Mouse (Mus musculus) kidney, postnatal 14 days (tissue): ENCODE data around the gene Mks1.

Experiments
- DNase-seq: peaks from one replicate; pipeline ENCODE4 v3.0.0; 2022; ENCODE audit warnings: mixed read lengths

Gene Mks1

GRCm38 (mm10) chr11:87879826-87880225 lies 26.8 kb downstream of the Mks1 start:
- DNase-seq = no peak

DNA sequence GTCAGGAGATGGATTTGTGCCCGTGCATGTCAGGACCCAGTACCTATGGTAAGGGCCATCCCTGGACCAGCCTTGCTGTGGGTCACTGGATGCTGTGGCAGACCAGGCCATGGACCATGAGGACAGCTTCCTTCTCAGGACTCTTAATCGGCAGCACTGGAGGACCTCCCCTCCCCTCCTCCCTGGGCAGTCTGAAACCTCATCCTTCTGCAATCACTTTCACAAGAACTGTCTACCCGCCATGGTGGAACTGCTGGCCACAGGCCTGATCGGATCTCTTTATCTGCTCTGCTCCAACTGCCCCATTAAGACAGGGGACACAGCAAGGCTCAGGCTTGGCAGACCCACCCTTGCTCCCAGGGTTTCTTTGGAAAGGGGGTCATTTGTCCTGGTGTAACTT lies 28.7 kb downstream of the Mks1 start:
- no peak for DNase-seq

DNA sequence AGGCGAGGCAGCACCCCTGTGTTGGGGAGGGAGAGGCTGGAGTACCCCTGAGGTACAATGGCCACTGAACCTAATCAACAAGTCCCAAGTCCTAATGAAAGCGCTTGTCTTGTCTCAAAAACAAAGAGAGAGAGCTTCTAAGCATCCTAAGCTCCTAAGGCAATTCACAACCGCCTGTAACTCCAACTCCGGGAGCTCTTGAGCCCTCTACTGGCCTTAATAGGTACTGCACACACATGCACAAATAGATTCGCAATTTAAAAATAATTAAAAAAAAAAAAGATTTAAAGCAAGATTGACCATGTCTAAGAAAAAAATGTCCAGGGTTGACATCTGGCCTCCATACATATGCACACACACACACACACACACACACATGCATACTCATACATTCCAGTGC lies 30.5 kb downstream of the Mks1 start:
- DNase-seq = no peak

DNA sequence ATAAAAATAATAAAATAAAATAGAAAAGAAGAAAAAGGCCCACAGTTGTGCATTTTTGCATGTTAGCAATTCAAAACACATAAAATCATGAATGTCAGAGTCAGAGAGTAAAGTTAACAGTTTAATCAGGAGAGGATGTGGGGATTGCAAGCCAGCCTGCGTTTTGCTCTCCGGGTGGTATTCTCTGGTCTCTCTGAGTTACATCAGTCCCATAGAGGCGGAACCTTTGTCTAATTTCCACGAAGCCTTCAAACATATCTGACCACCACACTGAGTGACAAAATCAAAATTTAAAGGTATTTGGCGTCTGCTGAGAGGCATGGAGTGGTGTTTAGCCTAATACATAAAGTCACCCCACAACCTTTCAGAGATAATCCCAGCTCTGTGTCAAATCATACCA lies 31.8 kb downstream of the Mks1 start:
- no peak for DNase-seq

GRCm38 (mm10) chr11:87892168-87892567 lies 39.2 kb downstream of the Mks1 start, which contains the start of gene Olfr462:
Gene Olfr462 (minus strand): TSS chr11:87892268.
- no peak for DNase-seq

- DNase-seq = no peak
Observed at GRCm38 (mm10) chr11:87897287-87897686, 44.3 kb downstream of the Mks1 start, which contains the start of gene Olfr463. Gene Olfr463 (minus strand): TSS chr11:87897387.

DNA sequence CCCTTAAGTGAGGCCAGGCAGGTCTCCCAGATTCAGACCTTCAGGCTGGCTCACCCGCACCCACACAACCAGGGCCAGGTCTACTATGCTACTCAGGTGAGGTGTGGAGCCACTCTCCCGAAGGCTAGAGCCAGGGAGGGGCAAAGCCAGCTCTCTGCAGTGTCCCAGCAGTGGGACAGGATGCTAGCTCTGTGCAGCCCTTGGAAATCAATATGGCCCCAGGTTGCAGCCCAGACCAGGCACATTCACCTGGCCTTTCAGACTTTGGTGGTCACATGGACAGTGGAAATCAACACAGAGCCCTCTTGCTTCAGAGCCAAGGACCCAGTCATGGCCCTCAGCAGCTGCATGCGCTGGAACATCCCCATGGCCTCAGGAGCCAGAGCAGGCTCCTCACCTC lies 51.3 kb downstream of the Mks1 start:
- DNase-seq = no peak
